Mouse (Mus musculus) lung, adult 2 months (tissue): ENCODE results near the gene Adra2a. TPM values are rescaled to one million over a fixed set of nuclear protein-coding genes. Genes with fewer than 3 reads are reported as not detected.

Experiments
- DNase-seq: peaks from one replicate; pipeline ENCODE4 v3.0.0; 2022
- H3K4me1 ChIP-seq: fragments of 200-500 bp; 2 replicates; pipeline ENCODE4 v1.6.1; 2011; ENCODE audit warnings: low read length; ENCODE audit not compliant: control insufficient read depth, insufficient read depth
- H3K4me3 ChIP-seq: fragments of 200-500 bp; replicated peaks from 2 replicates; pipeline ENCODE3; 2011; ENCODE audit warnings: low read depth, mild to moderate bottlenecking, control low read depth, low read length; ENCODE audit errors: extremely low read depth
- CTCF ChIP-seq: fragments of 200-500 bp; IDR thresholded peaks from 2 replicates; pipeline ENCODE4 v1.5.1; 2011; ENCODE audit warnings: mild to moderate bottlenecking, low read length, control low read depth; ENCODE audit not compliant: insufficient read depth
- POLR2A ChIP-seq: fragments of 200-500 bp; IDR thresholded peaks from 2 replicates; pipeline ENCODE4 v1.6.1; 2011; ENCODE audit warnings: low read depth, mild to moderate bottlenecking, control low read depth, low read length, borderline replicate concordance; ENCODE audit errors: extremely low read depth
- WGBS: fragments of 180-500 bp; shearing (Covaris S2); methylation state at CpG from one replicate; pipeline ENCODE4 v1.1.7; 2018; 5-methylcytosine and 5-hydroxymethylcytosine counted together
- polyA plus RNA-seq: library from polyadenylated mRNA; depleted of rRNA; stranded (reverse); fragments of >200 nt; gene quantifications from 2 replicates; pipeline ENCODE4 v1.2.3, GENCODE M21; 2012; rRNA removed

Adra2a gene
- polyA plus RNA-seq, 1 experiment: 1.6 TPM

- H3K4me1 ChIP-seq: no peaks in the 10 kb centered on the region
- DNase-seq: peak; percentile 20
- TF ChIP-seq CTCF (no peak), POLR2A (no peak)
- no peak overlapping the region for H3K4me3 ChIP-seq
- WGBS: 44% methylated on average over 5 of the region's 5 CpGs
Observed at GRCm38 (mm10) chr19:54070521-54070920, 26.6 kb downstream of the Adra2a start.

- Histone ChIP-seq H3K4me1 (no peaks in the 10 kb centered on the region), H3K4me3 (no peak overlapping the region)
- DNase-seq: no peak
- TF ChIP-seq POLR2A (no peak), CTCF (no peak)
- WGBS: 56% methylated on average over 5 of the region's 5 CpGs
Observed at GRCm38 (mm10) chr19:54072233-54072800, 28.4 kb downstream of the Adra2a start.

- TF ChIP-seq POLR2A: no peak
- TF ChIP-seq CTCF: no peak
- no peak for DNase-seq
- Histone ChIP-seq H3K4me1 (no peaks in the 10 kb centered on the region), H3K4me3 (no peak overlapping the region)
- WGBS: 49% methylated on average over 10 of the region's 10 CpGs
Observed at GRCm38 (mm10) chr19:54076362-54077349, 32.7 kb downstream of the Adra2a start.

GRCm38 (mm10) chr19:54081303-54081702 lies 37.4 kb downstream of the Adra2a start:
- TF ChIP-seq POLR2A (no peak), CTCF (no peak)

GRCm38 (mm10) chr19:54081716-54082165 lies 37.8 kb downstream of the Adra2a start:
- no peak for DNase-seq
- H3K4me1 ChIP-seq: no peaks in the 10 kb centered on the region
- no peak overlapping the region for H3K4me3 ChIP-seq
- TF ChIP-seq CTCF: no peak
- TF ChIP-seq POLR2A: no peak
- WGBS: 66% methylated on average over 9 of the region's 9 CpGs

More at GRCm38 (mm10) chr19:54081303-54081702, 37.4 kb downstream of the Adra2a start:
- Histone ChIP-seq H3K4me3 (no peak overlapping the region), H3K4me1 (no peaks in the 10 kb centered on the region)
- DNase-seq: no peak
- 71% methylated on average over 9 of the region's 9 CpGs for WGBS

- TF ChIP-seq POLR2A: no peak
- no peak for TF ChIP-seq CTCF
- Histone ChIP-seq H3K4me1 (no peaks in the 10 kb centered on the region), H3K4me3 (no peak overlapping the region)
- whole genome bisulfite sequencing: 36% methylated on average over 10 of the region's 10 CpGs
- no peak for DNase-seq
Observed at GRCm38 (mm10) chr19:54087319-54087718, 43.4 kb downstream of the Adra2a start.

- WGBS: 65% methylated on average over 3 of the region's 3 CpGs
- peak; percentile 17 for DNase-seq
Observed at GRCm38 (mm10) chr19:54093599-54093998, 49.6 kb downstream of the Adra2a start.

GRCm38 (mm10) chr19:54095716-54096115 lies 51.8 kb downstream of the Adra2a start:
- no peak for DNase-seq
- no peak for TF ChIP-seq CTCF
- no peak for TF ChIP-seq POLR2A
- no peaks in the 10 kb centered on the region for H3K4me1 ChIP-seq
- WGBS: 70% methylated on average over 5 of the region's 5 CpGs
- H3K4me3 ChIP-seq: no peak overlapping the region

More at GRCm38 (mm10) chr19:54093599-54093998, 49.6 kb downstream of the Adra2a start:
- TF ChIP-seq POLR2A (no peak), CTCF (no peak)
- no peaks in the 10 kb centered on the region for H3K4me1 ChIP-seq
- no peak overlapping the region for H3K4me3 ChIP-seq

GRCm38 (mm10) chr19:54098367-54098766 lies 54.4 kb downstream of the Adra2a start:
- Histone ChIP-seq H3K4me1 (no peaks in the 10 kb centered on the region), H3K4me3 (no peak overlapping the region)
- WGBS: 83% methylated on average over 3 of the region's 3 CpGs
- DNase-seq: no peak
- TF ChIP-seq POLR2A (no peak), CTCF (no peak)

Other genes with a start within 250 kb of the Adra2a start
- gene Pdcd4, start 151.9 kb upstream of the Adra2a start, polyA plus RNA-seq: 4.1 and 8.0 TPM in 2 replicates
- gene Shoc2, start 99.8 kb upstream of the Adra2a start, polyA plus RNA-seq: 10.4 and 18.5 TPM in 2 replicates
- gene Bbip1, start 99.5 kb upstream of the Adra2a start, polyA plus RNA-seq: 4.9 and 6.9 TPM in 2 replicates